In genomic region chr19:10071166-10071565, GRCm38 (mm10) we compare ENCODE assay signal across 10 mouse cellular contexts. TPM values are rescaled to one million over a fixed set of nuclear protein-coding genes. Genes with fewer than 3 reads are reported as not detected.
DNase-seq lines count a peak whose midpoint lies in the region; ATAC-seq and TF ChIP-seq lines count a peak whose summit lies in the region.
"Had no signal": no experiment of that assay in that cellular context is flagged by ENCODE, and none has a peak within 500 bp of the region (broad histone marks: within the 10 kb centered on the region; RNA-seq: fewer than 3 reads in every experiment).

No protein-coding gene starts in this region.

- peak; percentile 83 to 91 for DNase-seq in kidney, adult 8-10 months
- no peak for DNase-seq in kidney, postnatal 4 days
- peak; percentile 89 for DNase-seq in brain, embryonic 14.5 days (ENCODE audit: low read depth)
- DNase-seq in layer of hippocampus, postnatal 36 days = peak; percentile 46 to 51
- no peak for DNase-seq in heart, postnatal 4 days
- DNase-seq: gastrocnemius, postnatal 36 days had no signal

- no peak for TF ChIP-seq POLR2A in brain, embryonic 14.5 days (IDR thresholded peaks at IDR 0.05; ENCODE audit: borderline replicate concordance, extremely low read depth, insufficient read depth, insufficient read length, poor library complexity, severe bottlenecking)

- no peak overlapping the region for H3K4me3 ChIP-seq in forebrain, embryonic 15.5 days
- H3K4me3 ChIP-seq: lung, embryonic 15.5 days had no signal

- H3K27me3 ChIP-seq in forebrain, embryonic 15.5 days = no peaks in the 10 kb centered on the region
- H3K27me3 ChIP-seq: lung, embryonic 15.5 days had no signal

- H3K9ac ChIP-seq in forebrain, embryonic 15.5 days (replicated peaks) = no peak overlapping the region
- H3K9ac ChIP-seq: lung, embryonic 15.5 days had no signal

- H3K27ac ChIP-seq in forebrain, embryonic 15.5 days (replicated peaks) = peak overlapping the region; percentile 84
- H3K27ac ChIP-seq: lung, embryonic 15.5 days had no signal

- peaks cover 25% of the 10 kb centered on the region for H3K4me1 ChIP-seq in forebrain, embryonic 15.5 days
- H3K4me1 ChIP-seq: lung, embryonic 15.5 days had no signal

- ATAC-seq in forebrain, embryonic 15.5 days (replicated peaks) = peak; percentile 62
- no peak for ATAC-seq in monocyte, adult 5-6 weeks (replicated peaks; ENCODE audit: insufficient number of reproducible peaks, low FRiP score, low TSS enrichment, poor library complexity, severe bottlenecking)
- ATAC-seq: intestine, embryonic 16.5 days had no signal

- TF ChIP-seq CTCF in brain, embryonic 14.5 days (IDR thresholded peaks at IDR 0.05; ENCODE audit: borderline replicate concordance, extremely low read depth, insufficient read depth, insufficient read length) = no peak

- no peaks in the 10 kb centered on the region for H3K9me3 ChIP-seq in forebrain, embryonic 15.5 days
- H3K9me3 ChIP-seq: lung, embryonic 15.5 days had no signal

- WGBS in forebrain, embryonic 15.5 days = 34% methylated on average over 5 of the region's 5 CpGs

- H3K4me2 ChIP-seq in forebrain, embryonic 15.5 days (replicated peaks) = no peak overlapping the region
- H3K4me2 ChIP-seq: lung, embryonic 15.5 days had no signal

- H3K36me3 ChIP-seq in forebrain, embryonic 15.5 days = peaks cover 94% of the 10 kb centered on the region

RNA-seq across cellular contexts. Expression of gene Fads3, which starts 29.8 kb away (rescaled TPM):
- polyA plus RNA-seq in brain, embryonic 14.5 days (2012; rRNA removed) = 42.8 and 44.8 TPM in 2 replicates
- 14.0 and 15.3 TPM in 2 replicates for polyA plus RNA-seq in forebrain, embryonic 15.5 days (2015; fragmentation: Nextera tagmentation; extraction: Ambion mirVana)
- total RNA-seq in layer of hippocampus, postnatal 36 days (2021) = 10 to 100 TPM; 24.3 to 24.5 TPM
- 1.1 TPM in 1 of 3 replicates, not detected in the others for total RNA-seq in monocyte, adult 5-6 weeks (2017)
- 10 to 100 TPM; 55.6 to 55.7 TPM for total RNA-seq in heart, postnatal 4 days (2021)

RNA-seq across cellular contexts. Expression of gene Fads2, which starts 30.4 kb away (rescaled TPM):
- polyA plus RNA-seq in brain, embryonic 14.5 days (2012; rRNA removed) = 195 and 216 TPM in 2 replicates
- 164 and 166 TPM in 2 replicates for polyA plus RNA-seq in forebrain, embryonic 15.5 days (2015; fragmentation: Nextera tagmentation; extraction: Ambion mirVana)
- 100 to 1,000 TPM; 151 to 155 TPM for total RNA-seq in layer of hippocampus, postnatal 36 days (2021)
- total RNA-seq in monocyte, adult 5-6 weeks (2017) = 0.57 to 3.9 TPM (median 1.2 TPM) in 3 replicates
- 10 to 100 TPM; 15.9 to 17.0 TPM for total RNA-seq in heart, postnatal 4 days (2021)

Comparison
In these comparisons a context has a peak if more than half of its experiments do, and no peak if none do; other contexts are left out.
1. DNase-seq: peak in kidney, adult 8-10 months (2 of 2), brain, embryonic 14.5 days (single experiment) and layer of hippocampus, postnatal 36 days (2 of 2); none in kidney, postnatal 4 days (0 of 2) and heart, postnatal 4 days (single experiment).
2. RNA of gene Fads3, which starts 29.8 kb away (total RNA-seq): 55.6 to 55.7 TPM in heart, postnatal 4 days and 24.3 to 24.5 TPM in layer of hippocampus, postnatal 36 days; 1.1 TPM in monocyte, adult 5-6 weeks; every median in the first group is over 10 times any median in the second.